Mouse (Mus musculus): ENCODE measurements around the gene Chst5.

GRCm38 (mm10) chr8:111924976-111925375, 14.7 kb upstream of the Chst5 start:
- TF ChIP-seq GATA1 (IDR thresholded peaks at IDR 0.05; ENCODE audit: borderline replicate concordance, low read length) (no peak), FLI1 (IDR thresholded peaks at IDR 0.05; ENCODE audit: low read length) (no peak)

Measured in megakaryocyte, embryonic 14.5 days (primary cell).